Mouse (Mus musculus) small intestine, adult 2 months (tissue): ENCODE results near the gene Rnpepl1.

Source experiments
- CTCF ChIP-seq: fragments of 200-500 bp; IDR thresholded peaks from 2 replicates; pipeline ENCODE4 v1.5.1; 2012; ENCODE audit warnings: low read depth, mild to moderate bottlenecking, control low read depth, inconsistent platforms, low read length, moderate library complexity, mixed read lengths; ENCODE audit not compliant: insufficient replicate concordance, insufficient read length; ENCODE audit errors: extremely low read depth
- POLR2A ChIP-seq: fragments of 200-500 bp; IDR thresholded peaks from 2 replicates; pipeline ENCODE4 v1.6.1; 2012; ENCODE audit warnings: low read depth, mild to moderate bottlenecking, control low read depth, inconsistent platforms, low read length, moderate library complexity

- TF ChIP-seq CTCF, result peak; percentile 44; the same call in 1 of the 2 replicates
- TF ChIP-seq POLR2A, result peak; percentile 53
Measured at GRCm38 (mm10) chr1:92906779-92907631, 3.6 kb upstream of the Rnpepl1 start, which contains the start of gene Dusp28.
